Mouse (Mus musculus) C2C12 (cell line): ENCODE measurements at regions not wholly inside any gene's neighbourhood (a gene's known extent, or its start where the extent isn't known, plus 50 kb on each side); places are given as distances from the start of the nearest gene placed in this dataset.

Experiments used
- CEBPB ChIP-seq: IDR thresholded peaks from one replicate; pipeline ENCODE4 v1.6.1; 2011; ENCODE audit warnings: low read depth, mild to moderate bottlenecking, control low read depth, moderate library complexity
- CTCF ChIP-seq: IDR thresholded peaks from one replicate; pipeline ENCODE4 v1.5.1; 2011; ENCODE audit not compliant: control insufficient read depth, insufficient read depth, insufficient read length
- MAX ChIP-seq: IDR thresholded peaks from one replicate; pipeline ENCODE4 v1.6.1; 2011; ENCODE audit warnings: mild to moderate bottlenecking, control low read depth
- MYOD1 ChIP-seq: IDR thresholded peaks from one replicate; pipeline ENCODE4 v1.6.1; 2011; ENCODE audit warnings: low read depth; ENCODE audit not compliant: control insufficient read depth, insufficient read length
- USF1 ChIP-seq: IDR thresholded peaks from one replicate; pipeline ENCODE4 v1.6.1; 2011; ENCODE audit warnings: low read depth, mild to moderate bottlenecking, control low read depth, moderate library complexity

- no peak for TF ChIP-seq CTCF
- TF ChIP-seq MAX: no peak
- TF ChIP-seq USF1: no peak
- TF ChIP-seq MYOD1: no peak
- no peak for TF ChIP-seq CEBPB
Measured at GRCm38 (mm10) chr1:185607611-185608010, 153.0 kb downstream of the Slc30a10 start.
